In the genomic region with DNA sequence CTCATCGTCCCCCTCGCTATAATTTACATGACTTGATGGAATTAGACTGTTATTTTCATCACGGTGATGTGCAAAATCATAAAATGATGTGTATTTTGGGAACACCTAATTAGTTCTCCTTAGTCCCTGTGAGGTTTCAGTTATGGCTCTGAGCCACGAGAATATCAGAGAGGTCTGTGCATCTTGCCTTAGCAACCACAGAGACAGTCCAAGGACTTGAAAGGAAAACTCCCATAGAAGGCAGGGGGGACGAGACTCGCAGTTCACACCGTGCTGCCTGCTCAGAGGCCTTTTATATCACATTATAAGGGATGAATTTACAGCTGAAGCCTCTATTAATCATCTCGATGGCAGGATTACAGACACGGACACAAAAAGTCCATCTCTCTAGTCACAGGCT, we compare ENCODE assay signal across 18 mouse cellular contexts.
A peak's percentile ranks its signal among the peaks of the same experiment; 100 is the strongest.
DNase-seq lines count a peak whose midpoint lies in the region; ATAC-seq and TF ChIP-seq lines count a peak whose summit lies in the region.
"Had no signal": no experiment of that assay in that cellular context is flagged by ENCODE, and none has a peak within 500 bp of the region (broad histone marks: within the 10 kb centered on the region; RNA-seq: fewer than 3 reads in every experiment).

No protein-coding gene starts in this region.

- H3K4me3 ChIP-seq in forebrain, embryonic 15.5 days, result no peak overlapping the region
- no peak overlapping the region for H3K4me3 ChIP-seq in forebrain, postnatal 0 days (ENCODE audit: low read depth, low read length)
- no peak overlapping the region for H3K4me3 ChIP-seq in midbrain, embryonic 14.5 days (replicated peaks; ENCODE audit: low read depth, low read length)
- H3K4me3 ChIP-seq in midbrain, embryonic 11.5 days (ENCODE audit: low read depth, low read length), result no peak overlapping the region
- H3K4me3 ChIP-seq: hindbrain, embryonic 13.5 days; intestine, embryonic 15.5 days had no signal

- H3K27ac ChIP-seq in forebrain, embryonic 15.5 days (replicated peaks), result peak overlapping the region; percentile 48; the same call in 1 of the 2 replicates
- H3K27ac ChIP-seq in forebrain, postnatal 0 days (ENCODE audit: low read depth, low read length), result no peak overlapping the region
- no peak overlapping the region for H3K27ac ChIP-seq in midbrain, embryonic 14.5 days (replicated peaks; ENCODE audit: low read depth, low read length)
- H3K27ac ChIP-seq in midbrain, embryonic 11.5 days (ENCODE audit: low read depth, low read length), result no peak overlapping the region
- H3K27ac ChIP-seq: hindbrain, embryonic 13.5 days; intestine, embryonic 15.5 days had no signal

- H3K27me3 ChIP-seq in forebrain, embryonic 15.5 days, result no peaks in the 10 kb centered on the region
- no peaks in the 10 kb centered on the region for H3K27me3 ChIP-seq in forebrain, postnatal 0 days (ENCODE audit: insufficient read depth, low read length)
- no peaks in the 10 kb centered on the region for H3K27me3 ChIP-seq in midbrain, embryonic 14.5 days (ENCODE audit: control insufficient read depth, insufficient read depth, low read length)
- no peaks in the 10 kb centered on the region for H3K27me3 ChIP-seq in midbrain, embryonic 11.5 days (ENCODE audit: control insufficient read depth, insufficient read depth, low read length)
- H3K27me3 ChIP-seq: hindbrain, embryonic 13.5 days; intestine, embryonic 15.5 days had no signal

- no peak for DNase-seq in forebrain, postnatal 0 days
- DNase-seq in midbrain, embryonic 14.5 days, result peak; percentile 35
- DNase-seq in midbrain, embryonic 11.5 days (ENCODE audit: low spot score, missing footprints), result no peak
- peak; percentile 38 for DNase-seq in brain, adult 2 months (ENCODE audit: low read depth, low spot score)
- DNase-seq in brain, embryonic 14.5 days (ENCODE audit: low read depth), result peak; percentile 71
- DNase-seq: adrenal gland, adult 2 months; adrenal gland, postnatal 14 days; cerebellum, adult 18-20 months; cerebellum, adult 9-10 months; cerebellum, postnatal 14 days; gastrocnemius, postnatal 14 days; heart, adult 11 months; kidney, adult 11 months had no signal

- H3K4me2 ChIP-seq in forebrain, embryonic 15.5 days (replicated peaks), result no peak overlapping the region
- no peak overlapping the region for H3K4me2 ChIP-seq in forebrain, postnatal 0 days (ENCODE audit: low read depth)
- no peak overlapping the region for H3K4me2 ChIP-seq in midbrain, embryonic 14.5 days (ENCODE audit: low read length)
- no peak overlapping the region for H3K4me2 ChIP-seq in midbrain, embryonic 11.5 days
- H3K4me2 ChIP-seq: heart, embryonic 11.5 days; hindbrain, embryonic 13.5 days; intestine, embryonic 15.5 days had no signal

- H3K9ac ChIP-seq in forebrain, embryonic 15.5 days (replicated peaks), result no peak overlapping the region
- H3K9ac ChIP-seq in forebrain, postnatal 0 days, result no peak overlapping the region
- H3K9ac ChIP-seq in midbrain, embryonic 14.5 days (replicated peaks; ENCODE audit: low read length), result no peak overlapping the region
- H3K9ac ChIP-seq in midbrain, embryonic 11.5 days (ENCODE audit: low read length), result no peak overlapping the region
- H3K9ac ChIP-seq: hindbrain, embryonic 13.5 days; intestine, embryonic 15.5 days had no signal

- no peak for TF ChIP-seq POLR2A in brain, embryonic 14.5 days (IDR thresholded peaks at IDR 0.05; ENCODE audit: borderline replicate concordance, extremely low read depth, insufficient read depth, insufficient read length, poor library complexity, severe bottlenecking)

- WGBS in forebrain, embryonic 15.5 days, result 54% methylated on average over 9 of the region's 9 CpGs
- 45% methylated on average over 9 of the region's 9 CpGs for WGBS in forebrain, postnatal 0 days
- WGBS in midbrain, embryonic 14.5 days, result 56% methylated on average over 9 of the region's 9 CpGs
- 87% methylated on average over 9 of the region's 9 CpGs for WGBS in midbrain, embryonic 11.5 days

- H3K9me3 ChIP-seq in forebrain, embryonic 15.5 days, result no peaks in the 10 kb centered on the region
- H3K9me3 ChIP-seq in forebrain, postnatal 0 days (ENCODE audit: low read length), result no peaks in the 10 kb centered on the region
- H3K9me3 ChIP-seq in midbrain, embryonic 14.5 days (ENCODE audit: control insufficient read depth, low read length), result no peaks in the 10 kb centered on the region
- no peaks in the 10 kb centered on the region for H3K9me3 ChIP-seq in midbrain, embryonic 11.5 days (ENCODE audit: control insufficient read depth, low read length)
- H3K9me3 ChIP-seq: hindbrain, embryonic 13.5 days; intestine, embryonic 15.5 days had no signal

- no peaks in the 10 kb centered on the region for H3K36me3 ChIP-seq in forebrain, embryonic 15.5 days
- H3K36me3 ChIP-seq in forebrain, postnatal 0 days (ENCODE audit: insufficient read depth), result no peaks in the 10 kb centered on the region
- no peaks in the 10 kb centered on the region for H3K36me3 ChIP-seq in midbrain, embryonic 14.5 days (ENCODE audit: control insufficient read depth, insufficient read depth, low read length)
- H3K36me3 ChIP-seq in midbrain, embryonic 11.5 days (ENCODE audit: control insufficient read depth, insufficient read depth, low read length), result no peaks in the 10 kb centered on the region
- H3K36me3 ChIP-seq: hindbrain, embryonic 13.5 days; intestine, embryonic 15.5 days had no signal

- peaks cover 9% of the 10 kb centered on the region for H3K4me1 ChIP-seq in forebrain, embryonic 15.5 days
- 0 out of 2 replicates have a peak, but pooled peaks cover 3% of the 10 kb centered on the region for H3K4me1 ChIP-seq in forebrain, postnatal 0 days (ENCODE audit: insufficient read depth)
- no peaks in the 10 kb centered on the region for H3K4me1 ChIP-seq in midbrain, embryonic 14.5 days (ENCODE audit: control insufficient read depth, insufficient read depth, low read length)
- no peaks in the 10 kb centered on the region for H3K4me1 ChIP-seq in midbrain, embryonic 11.5 days (ENCODE audit: control insufficient read depth, insufficient read depth, low read length)
- H3K4me1 ChIP-seq: intestine, embryonic 15.5 days had no signal

- ATAC-seq in forebrain, embryonic 15.5 days (replicated peaks), result no peak
- no peak for ATAC-seq in forebrain, postnatal 0 days
- ATAC-seq in midbrain, embryonic 14.5 days (ENCODE audit: low FRiP score, low TSS enrichment), result no peak
- no peak for ATAC-seq in midbrain, embryonic 11.5 days (ENCODE audit: low FRiP score)
- ATAC-seq: CD4-positive, CD25-positive, alpha-beta regulatory T cell, adult 4 months; intestine, embryonic 15.5 days had no signal

- no peak for TF ChIP-seq CTCF in forebrain, postnatal 0 days (IDR thresholded peaks at IDR 0.05; ENCODE audit: low read depth)
- TF ChIP-seq CTCF in brain, embryonic 14.5 days (IDR thresholded peaks at IDR 0.05; ENCODE audit: borderline replicate concordance, extremely low read depth, insufficient read depth, insufficient read length), result no peak

Comparison
In these comparisons a context has a peak if more than half of its experiments do, and no peak if none do; other contexts are left out.
1. DNase-seq: peak in midbrain, embryonic 14.5 days (single experiment), brain, adult 2 months (single experiment) and brain, embryonic 14.5 days (single experiment); none in forebrain, postnatal 0 days (single experiment) and midbrain, embryonic 11.5 days (single experiment).